Mouse (Mus musculus): ENCODE results near the gene Dpp6. TPM values are rescaled to one million over a fixed set of nuclear protein-coding genes. Genes with fewer than 3 reads are reported as not detected.

Gene Dpp6
- polyA plus RNA-seq, 1 experiment from 2014 or later = 0.76 TPM

DNA sequence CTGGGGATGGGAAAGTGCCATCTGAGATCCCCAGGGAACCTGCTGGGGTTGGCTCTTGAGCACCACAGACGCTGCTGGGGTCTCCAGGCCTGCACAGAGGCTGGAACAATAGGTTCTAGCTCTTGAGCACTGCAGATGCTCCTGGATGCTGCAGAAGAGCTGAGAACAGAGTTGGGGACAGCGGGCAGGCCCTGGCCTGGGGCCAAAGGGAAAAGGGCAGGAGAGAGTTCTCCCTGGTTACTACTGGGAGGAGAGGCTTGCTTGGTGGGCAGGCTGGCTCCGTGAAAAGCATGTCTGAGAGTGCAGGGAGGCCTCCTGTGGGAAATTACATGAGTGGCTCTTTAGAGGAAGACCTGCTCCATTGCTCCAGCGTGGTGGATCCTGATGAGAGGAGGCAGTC, 432.9 kb downstream of the Dpp6 start:
- H3K4me3 ChIP-seq (ENCODE audit: low read depth, low read length) = no peak overlapping the region
- H3K9me3 ChIP-seq (ENCODE audit: control insufficient read depth) = no peaks in the 10 kb centered on the region
- H3K27ac ChIP-seq (ENCODE audit: low read depth, low read length) = no peak overlapping the region
- TF ChIP-seq CTCF (IDR thresholded peaks at IDR 0.05; ENCODE audit: low read depth) = no peak
- H3K36me3 ChIP-seq (ENCODE audit: control insufficient read depth, insufficient read depth) = no peaks in the 10 kb centered on the region
- ATAC-seq = no peak
- no peaks in the 10 kb centered on the region for H3K27me3 ChIP-seq (replicated peaks; ENCODE audit: control insufficient read depth, insufficient read depth, low read length)
- WGBS = 60% methylated on average over 4 of the region's 4 CpGs
- H3K9ac ChIP-seq (ENCODE audit: low read depth, low read length) = no peak overlapping the region
- H3K4me1 ChIP-seq (replicated peaks; ENCODE audit: control insufficient read depth, insufficient read depth, low read length) = no peaks in the 10 kb centered on the region
- no peak overlapping the region for H3K4me2 ChIP-seq (replicated peaks; ENCODE audit: low read depth)

DNA sequence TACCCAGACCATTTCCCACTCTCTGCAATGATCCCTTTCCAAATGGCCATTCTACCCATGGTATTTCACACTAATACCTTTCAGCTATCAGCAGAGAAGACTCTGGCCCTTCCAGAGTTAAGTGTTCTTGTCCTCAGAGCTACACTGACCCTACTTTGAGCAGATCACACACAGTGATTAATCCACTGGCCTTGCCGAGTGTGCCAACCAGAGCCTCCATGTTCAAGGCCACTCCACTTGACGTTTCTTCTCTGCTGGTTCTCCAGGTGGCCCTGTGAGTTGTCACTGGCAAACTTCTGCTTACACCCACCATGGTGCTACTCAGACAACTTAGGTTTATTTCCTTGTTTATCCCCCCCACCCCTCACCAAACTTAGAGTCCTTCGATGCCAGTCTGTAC, 433.9 kb downstream of the Dpp6 start:
- no peak for ATAC-seq

DNA sequence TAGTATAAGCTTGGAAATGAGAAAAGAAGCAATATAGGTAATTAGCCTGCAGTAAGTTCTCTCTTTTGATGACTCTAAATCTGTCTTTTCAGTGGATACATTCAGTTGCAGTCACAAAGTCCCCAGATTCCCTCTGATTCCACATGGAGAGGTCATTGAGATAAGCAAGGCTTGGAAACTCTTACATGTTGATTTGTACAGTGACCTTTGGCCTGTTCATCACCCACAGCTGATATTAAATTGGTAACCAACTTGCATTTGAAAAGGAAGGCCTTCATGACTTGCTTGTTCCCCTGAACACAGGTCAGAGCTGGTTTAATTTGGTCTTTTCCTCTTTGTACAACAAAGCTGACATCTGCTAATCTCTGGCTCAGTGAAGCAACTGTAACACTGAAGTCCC, 434.4 kb downstream of the Dpp6 start:
- Histone ChIP-seq H3K36me3 (ENCODE audit: control insufficient read depth, insufficient read depth) (no peaks in the 10 kb centered on the region), H3K9ac (ENCODE audit: low read depth, low read length) (no peak overlapping the region), H3K27ac (ENCODE audit: low read depth, low read length) (no peak overlapping the region), H3K4me1 (replicated peaks; ENCODE audit: control insufficient read depth, insufficient read depth, low read length) (no peaks in the 10 kb centered on the region), H3K9me3 (ENCODE audit: control insufficient read depth) (no peaks in the 10 kb centered on the region), H3K4me2 (replicated peaks; ENCODE audit: low read depth) (no peak overlapping the region), H3K4me3 (ENCODE audit: low read depth, low read length) (no peak overlapping the region), H3K27me3 (replicated peaks; ENCODE audit: control insufficient read depth, insufficient read depth, low read length) (no peaks in the 10 kb centered on the region)
- ATAC-seq = no peak
- TF ChIP-seq CTCF (IDR thresholded peaks at IDR 0.05; ENCODE audit: low read depth) = no peak

More for the DNA sequence above, 433.9 kb downstream of the Dpp6 start:
- H3K4me3 ChIP-seq (ENCODE audit: low read depth, low read length) = no peak overlapping the region
- no peak overlapping the region for H3K4me2 ChIP-seq (replicated peaks; ENCODE audit: low read depth)
- TF ChIP-seq CTCF (IDR thresholded peaks at IDR 0.05; ENCODE audit: low read depth) = no peak
- no peaks in the 10 kb centered on the region for H3K36me3 ChIP-seq (ENCODE audit: control insufficient read depth, insufficient read depth)
- no peaks in the 10 kb centered on the region for H3K4me1 ChIP-seq (replicated peaks; ENCODE audit: control insufficient read depth, insufficient read depth, low read length)
- no peaks in the 10 kb centered on the region for H3K27me3 ChIP-seq (replicated peaks; ENCODE audit: control insufficient read depth, insufficient read depth, low read length)
- H3K9ac ChIP-seq (ENCODE audit: low read depth, low read length) = no peak overlapping the region
- WGBS = 87% methylated on average over 3 of the region's 3 CpGs
- H3K9me3 ChIP-seq (ENCODE audit: control insufficient read depth) = no peaks in the 10 kb centered on the region
- H3K27ac ChIP-seq (ENCODE audit: low read depth, low read length) = no peak overlapping the region

DNA sequence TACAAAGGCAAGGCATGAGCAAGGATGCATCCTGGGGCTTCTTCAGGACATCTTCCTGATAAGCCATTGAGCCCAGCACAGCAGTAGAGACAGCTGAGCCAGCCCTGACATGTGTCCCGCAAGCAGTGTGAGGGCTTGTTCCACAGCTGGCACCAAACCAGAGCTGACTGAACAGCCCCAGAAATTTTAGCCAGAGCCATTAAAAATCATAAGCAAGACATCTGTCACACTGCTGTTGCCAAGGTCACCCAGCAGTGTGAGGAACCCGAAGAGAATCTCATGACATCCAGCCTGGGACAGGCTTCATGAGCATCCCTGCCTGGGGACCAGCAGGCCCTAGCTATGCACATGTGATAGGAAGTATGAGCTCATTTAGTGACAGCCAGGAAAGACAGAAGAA, 438.2 kb downstream of the Dpp6 start:
- Histone ChIP-seq H3K4me3 (ENCODE audit: low read depth, low read length) (no peak overlapping the region), H3K27ac (ENCODE audit: low read depth, low read length) (no peak overlapping the region), H3K9ac (ENCODE audit: low read depth, low read length) (no peak overlapping the region), H3K4me2 (replicated peaks; ENCODE audit: low read depth) (no peak overlapping the region), H3K27me3 (replicated peaks; ENCODE audit: control insufficient read depth, insufficient read depth, low read length) (no peaks in the 10 kb centered on the region), H3K36me3 (ENCODE audit: control insufficient read depth, insufficient read depth) (no peaks in the 10 kb centered on the region), H3K9me3 (ENCODE audit: control insufficient read depth) (no peaks in the 10 kb centered on the region), H3K4me1 (replicated peaks; ENCODE audit: control insufficient read depth, insufficient read depth, low read length) (no peaks in the 10 kb centered on the region)
- no peak for TF ChIP-seq CTCF (IDR thresholded peaks at IDR 0.05; ENCODE audit: low read depth)
- ATAC-seq = no peak
- WGBS = 87% methylated on average over 2 of the region's 2 CpGs

DNA sequence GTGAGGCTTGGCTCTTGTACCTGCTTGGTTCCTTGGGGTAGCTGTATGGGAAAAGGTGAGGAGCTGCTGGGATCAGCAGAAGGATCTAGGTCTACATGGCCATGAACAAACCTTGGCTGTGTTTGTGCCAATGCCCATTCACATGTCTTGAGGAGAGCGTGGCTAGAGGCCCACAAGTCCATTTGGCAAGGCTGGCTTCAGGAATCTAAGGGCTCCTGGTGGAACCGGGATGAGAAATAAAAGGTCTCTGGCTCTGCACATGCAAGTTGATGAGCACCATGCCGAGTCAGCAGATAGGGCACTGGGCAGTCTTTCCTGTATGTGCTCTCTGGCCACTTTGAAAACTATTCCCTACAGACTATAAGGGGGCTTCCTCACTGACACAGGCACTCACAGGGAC, 441.6 kb downstream of the Dpp6 start:
- Histone ChIP-seq H3K27me3 (replicated peaks; ENCODE audit: control insufficient read depth, insufficient read depth, low read length) (no peaks in the 10 kb centered on the region), H3K36me3 (ENCODE audit: control insufficient read depth, insufficient read depth) (no peaks in the 10 kb centered on the region), H3K4me1 (replicated peaks; ENCODE audit: control insufficient read depth, insufficient read depth, low read length) (no peaks in the 10 kb centered on the region), H3K4me3 (ENCODE audit: low read depth, low read length) (no peak overlapping the region), H3K4me2 (replicated peaks; ENCODE audit: low read depth) (no peak overlapping the region), H3K27ac (ENCODE audit: low read depth, low read length) (no peak overlapping the region), H3K9me3 (ENCODE audit: control insufficient read depth) (no peaks in the 10 kb centered on the region), H3K9ac (ENCODE audit: low read depth, low read length) (no peak overlapping the region)
- ATAC-seq = no peak
- 71% methylated on average over 3 of the region's 3 CpGs for WGBS
- TF ChIP-seq CTCF (IDR thresholded peaks at IDR 0.05; ENCODE audit: low read depth) = no peak

DNA sequence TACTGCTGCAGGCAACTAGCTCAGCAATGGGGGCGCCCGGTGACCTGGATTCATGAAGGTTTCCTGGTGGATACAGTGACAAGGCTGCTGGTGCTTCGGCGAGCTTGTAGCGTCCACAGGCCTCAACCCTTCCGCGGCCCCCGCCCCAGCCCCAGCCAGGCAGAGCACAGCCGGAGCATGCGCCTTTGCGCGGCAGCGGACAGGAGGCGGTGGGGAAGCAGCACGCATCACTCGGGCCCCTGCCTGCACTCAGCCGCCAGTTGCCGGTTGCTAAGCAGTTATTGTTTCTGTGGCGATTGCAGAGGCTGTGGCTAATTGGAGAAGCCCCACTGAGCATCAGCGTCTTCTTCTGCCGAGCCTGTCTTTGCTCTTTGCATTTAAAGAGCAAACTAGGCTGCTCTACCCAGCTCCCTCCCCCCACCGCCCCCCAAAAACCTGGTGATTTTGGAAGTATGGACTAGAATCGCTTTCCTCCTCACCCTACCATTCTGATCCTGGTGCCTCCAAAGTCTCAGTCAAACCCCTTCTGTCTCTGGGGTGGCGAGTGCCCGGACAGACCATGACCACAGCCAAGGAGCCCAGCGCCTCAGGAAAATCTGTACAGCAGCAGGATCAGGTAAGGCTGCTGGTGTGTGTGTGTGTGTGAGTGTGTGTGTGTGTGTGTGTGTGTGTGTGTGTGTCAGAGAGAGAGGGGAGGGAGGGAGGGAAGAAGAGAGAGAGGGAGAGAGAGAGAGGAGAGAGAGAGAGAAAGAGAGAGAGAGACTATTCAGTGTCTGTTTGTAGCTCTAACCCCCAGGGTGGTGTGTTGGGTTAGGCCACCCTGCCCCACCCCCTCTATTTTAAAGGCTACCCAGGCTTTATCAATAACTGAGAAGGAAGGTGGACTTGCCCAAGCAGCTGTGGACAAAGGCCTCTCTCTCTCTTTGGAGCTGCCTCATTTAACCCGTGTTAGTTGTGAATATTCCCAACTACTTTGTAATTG, 445.0 kb downstream of the Dpp6 start:
- peak overlapping the region; percentile 13; the same call in 1 of the 2 replicates for H3K4me2 ChIP-seq (replicated peaks; ENCODE audit: low read depth)
- H3K4me1 ChIP-seq (replicated peaks; ENCODE audit: control insufficient read depth, insufficient read depth, low read length) = no peaks in the 10 kb centered on the region
- no peak overlapping the region for H3K9ac ChIP-seq (ENCODE audit: low read depth, low read length)
- H3K27ac ChIP-seq (ENCODE audit: low read depth, low read length) = no peak overlapping the region
- TF ChIP-seq CTCF (IDR thresholded peaks at IDR 0.05; ENCODE audit: low read depth) = no peak
- H3K27me3 ChIP-seq (replicated peaks; ENCODE audit: control insufficient read depth, insufficient read depth, low read length) = no peaks in the 10 kb centered on the region
- H3K36me3 ChIP-seq (ENCODE audit: control insufficient read depth, insufficient read depth) = no peaks in the 10 kb centered on the region
- H3K9me3 ChIP-seq (ENCODE audit: control insufficient read depth) = no peaks in the 10 kb centered on the region
- no peak overlapping the region for H3K4me3 ChIP-seq (ENCODE audit: low read depth, low read length)
- WGBS = 10% methylated on average over 27 of the region's 27 CpGs
- ATAC-seq = no peak

Data from intestine, postnatal 0 days (tissue).